Mouse (Mus musculus) liver, embryonic 14.5 days (tissue): ENCODE measurements at regions not wholly inside any gene's neighbourhood (a gene's known extent, or its start where the extent isn't known, plus 50 kb on each side); places are given as distances from the start of the nearest gene placed in this dataset.

Source experiments
- ATAC-seq: fragments of 200-750 bp; cut with Nextera tagmentation; 2 replicates; pipeline ENCODE4 v1.8.0; 2017; ENCODE audit warnings: moderate number of reproducible peaks, mild to moderate bottlenecking, moderate library complexity; ENCODE audit not compliant: insufficient read depth
- DNase-seq, 3 experiments: peaks; one replicate each; pipeline ENCODE4 v3.0.0-alpha.2; 2012 to 2013; ENCODE audit warnings: low read depth in 3 of 3, low spot score in 3 of 3
- H3K27ac ChIP-seq: fragments of 300-500 bp; sonication (generic); 2 replicates; pipeline ENCODE4 v1.5.1; 2014; ENCODE audit warnings: moderate library complexity, mild to moderate bottlenecking, control low read depth, inconsistent platforms
- H3K27me3 ChIP-seq: fragments of 300-500 bp; sonication (generic); 2 replicates; pipeline ENCODE4 v1.6.1; 2014; ENCODE audit warnings: mild to moderate bottlenecking, low read length, moderate library complexity; ENCODE audit not compliant: control insufficient read depth, insufficient read depth
- H3K36me3 ChIP-seq: fragments of 300-500 bp; sonication (generic); replicated peaks from 2 replicates; pipeline ENCODE4 v1.6.1; 2014; ENCODE audit warnings: low read depth; ENCODE audit not compliant: control insufficient read depth, insufficient read depth
- H3K4me1 ChIP-seq, 2 experiments: fragments of 200-500 bp in 1 of 2; fragments of 300-500 bp in 1 of 2; sonication (generic) in 1 of 2; replicated peaks; 2 replicates each; pipeline ENCODE4 v1.6.1; 2012 to 2014; ENCODE audit warnings: antibody characterized with exemption in 1 of 2, inconsistent platforms in 1 of 2, low read length in 1 of 2; ENCODE audit not compliant: control insufficient read depth in 2 of 2, insufficient read depth in 2 of 2
- H3K4me2 ChIP-seq: fragments of 300-500 bp; sonication (generic); 2 replicates; pipeline ENCODE4 v1.6.1; 2014; ENCODE audit warnings: low read depth, mild to moderate bottlenecking, control low read depth, moderate library complexity
- H3K4me3 ChIP-seq, 2 experiments: fragments of 200-500 bp in 1 of 2; fragments of 300-500 bp in 1 of 2; sonication (generic) in 1 of 2; 2 replicates each; pipeline ENCODE4 v1.5.1; 2012 to 2014; ENCODE audit warnings: low read depth in 2 of 2, low read length in 2 of 2, mild to moderate bottlenecking in 2 of 2, control low read depth in 1 of 2, inconsistent platforms in 1 of 2, moderate library complexity in 1 of 2; ENCODE audit not compliant: insufficient read depth in 1 of 2
- H3K9ac ChIP-seq: fragments of 300-500 bp; sonication (generic); replicated peaks from 2 replicates; pipeline ENCODE4 v1.6.1; 2014; ENCODE audit warnings: mild to moderate bottlenecking, control low read depth, moderate library complexity
- H3K9me3 ChIP-seq: fragments of 300-500 bp; sonication (generic); 2 replicates; pipeline ENCODE4 v1.6.1; 2016; ENCODE audit warnings: low read length, mixed read lengths; ENCODE audit not compliant: control insufficient read depth
- CTCF ChIP-seq: IDR thresholded peaks from 2 replicates; pipeline ENCODE4 v1.5.1; 2016; ENCODE audit warnings: antibody characterized with exemption, low read depth, control low read depth
- EP300 ChIP-seq: IDR thresholded peaks from 2 replicates; pipeline ENCODE4 v1.6.1; 2016; ENCODE audit warnings: antibody characterized with exemption, low read depth
- WGBS: fragments of 180-500 bp; shearing (Covaris S2); extraction: QIAGEN DNeasy Blood & Tissue Kit; methylation state at CpG from one replicate; pipeline ENCODE4 v1.1.7; 2014; ENCODE audit not compliant: insufficient replicate concordance; 5-methylcytosine and 5-hydroxymethylcytosine counted together

DNA sequence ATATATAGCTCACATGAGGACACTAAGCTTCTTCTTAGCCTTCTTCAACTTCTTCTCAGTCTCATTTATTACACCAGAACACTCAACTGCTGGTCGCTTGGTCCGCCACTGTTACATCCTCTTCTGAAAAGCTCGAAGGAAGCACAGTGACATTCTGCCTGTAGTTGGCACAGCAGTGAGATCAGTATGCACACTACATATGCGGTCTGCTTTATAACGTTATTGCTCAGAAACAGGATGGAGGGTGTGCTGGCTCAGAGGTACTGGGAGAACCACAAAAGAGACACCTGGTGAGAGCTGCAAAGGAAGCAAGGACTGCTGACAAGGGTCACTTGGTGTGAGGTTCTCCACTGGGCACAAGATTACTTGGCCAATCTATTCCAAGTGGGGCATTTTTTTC, 179.5 kb downstream of the Ets1 start:
- WGBS: 51% methylated on average over 5 of the region's 5 CpGs
- no peaks in the 10 kb centered on the region for H3K9me3 ChIP-seq
- no peak overlapping the region for H3K27ac ChIP-seq
- no peak for TF ChIP-seq EP300
- TF ChIP-seq CTCF: no peak
- no peak overlapping the region for H3K4me3 ChIP-seq
- no peaks in the 10 kb centered on the region for H3K4me1 ChIP-seq
- no peak for DNase-seq
- no peak overlapping the region for H3K9ac ChIP-seq
- no peak for ATAC-seq
- H3K27me3 ChIP-seq: no peaks in the 10 kb centered on the region
- no peak overlapping the region for H3K4me2 ChIP-seq
- H3K36me3 ChIP-seq: no peaks in the 10 kb centered on the region

DNA sequence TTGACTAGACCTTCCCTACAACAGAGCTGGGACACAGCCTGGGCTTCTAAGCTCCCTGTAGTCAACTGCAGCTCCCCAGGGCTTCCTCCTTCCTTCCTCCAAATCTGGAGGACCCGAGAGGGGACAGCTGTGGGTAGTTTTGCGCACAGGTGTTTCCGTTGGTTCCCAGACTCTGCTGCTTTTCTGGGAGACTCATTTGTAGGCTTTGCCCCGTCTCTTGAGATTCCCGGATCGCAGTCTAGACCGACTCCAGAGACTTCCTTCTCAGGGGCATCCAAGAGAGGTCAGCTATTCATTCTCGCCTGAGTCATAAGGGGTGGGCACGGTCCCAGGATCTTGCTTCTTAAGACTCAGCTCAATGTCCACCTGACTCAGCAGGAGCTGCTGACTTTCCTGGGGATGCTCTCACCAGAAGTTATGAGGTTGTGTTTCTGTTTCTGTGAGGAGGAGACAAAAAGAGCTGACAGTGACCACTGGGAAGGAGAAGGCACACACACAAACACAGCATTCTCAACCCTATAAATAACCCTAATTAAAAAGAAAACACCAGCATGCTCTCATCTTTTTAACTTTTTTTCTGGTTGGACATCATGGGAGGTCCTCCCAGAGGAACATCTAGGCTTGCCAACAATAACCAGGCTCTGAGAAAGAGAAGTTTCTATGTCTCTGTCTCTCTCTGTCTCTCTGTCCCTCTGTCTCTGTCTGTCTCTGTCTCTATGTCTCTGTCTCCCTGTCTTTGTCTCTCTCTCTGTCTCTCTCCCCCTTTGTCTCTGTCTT, 180.8 kb downstream of the Ets1 start:
- DNase-seq (no peak), ATAC-seq (no peak)
- no peak for TF ChIP-seq EP300
- no peak for TF ChIP-seq CTCF
- no peak overlapping the region for H3K4me2 ChIP-seq
- no peak overlapping the region for H3K27ac ChIP-seq
- no peaks in the 10 kb centered on the region for H3K9me3 ChIP-seq
- no peak overlapping the region for H3K4me3 ChIP-seq
- WGBS: 42% methylated on average over 9 of the region's 9 CpGs
- no peaks in the 10 kb centered on the region for H3K4me1 ChIP-seq
- H3K27me3 ChIP-seq: no peaks in the 10 kb centered on the region
- no peaks in the 10 kb centered on the region for H3K36me3 ChIP-seq
- no peak overlapping the region for H3K9ac ChIP-seq

DNA sequence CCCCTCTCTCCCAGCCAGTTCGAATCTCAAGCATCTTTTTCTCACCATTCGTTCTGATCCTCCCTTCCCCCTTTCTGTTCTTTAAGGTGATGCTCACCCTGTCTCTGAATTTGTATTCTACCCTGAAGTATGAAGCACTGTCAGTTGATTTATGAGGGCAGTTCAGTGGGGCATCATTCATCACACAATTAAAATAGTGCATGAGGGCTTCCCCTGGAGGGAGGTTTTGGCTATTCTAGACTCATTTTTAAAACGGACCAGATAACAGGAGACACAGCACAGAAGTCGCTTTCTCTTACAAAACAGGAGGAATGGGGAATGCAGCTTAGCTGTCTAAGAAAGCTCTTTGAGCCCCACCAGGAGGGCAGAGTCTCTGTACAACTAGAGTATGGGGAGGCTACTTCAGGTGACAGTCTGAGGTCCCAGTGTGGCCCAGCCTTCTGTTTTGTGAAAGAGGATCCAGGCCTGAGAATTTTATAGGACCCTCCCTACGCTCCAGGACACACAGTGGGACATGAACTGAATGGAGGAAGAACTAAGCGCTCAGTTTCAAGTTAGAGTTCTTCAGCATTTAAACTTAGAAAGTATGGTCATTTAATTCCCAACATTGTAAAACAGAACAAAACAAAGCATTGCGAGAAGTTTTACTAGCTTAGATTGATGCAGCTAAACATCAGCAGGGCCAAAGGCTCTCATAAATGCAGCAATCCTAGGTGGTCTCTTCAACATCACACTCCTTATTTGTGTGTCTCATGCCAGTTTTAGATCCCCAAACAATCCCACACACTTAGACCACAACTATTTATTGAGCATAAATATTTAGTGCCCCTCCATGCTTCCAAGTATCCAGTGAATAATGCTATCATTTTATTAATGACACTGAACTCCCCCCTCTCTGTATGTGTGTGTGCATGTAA, 181.7 kb downstream of the Ets1 start:
- H3K9ac ChIP-seq: no peak overlapping the region
- TF ChIP-seq EP300: no peak
- TF ChIP-seq CTCF: no peak
- DNase-seq (no peak), ATAC-seq (no peak)
- no peaks in the 10 kb centered on the region for H3K27me3 ChIP-seq
- no peaks in the 10 kb centered on the region for H3K36me3 ChIP-seq
- no peak overlapping the region for H3K4me2 ChIP-seq
- H3K9me3 ChIP-seq: no peaks in the 10 kb centered on the region
- no peak overlapping the region for H3K27ac ChIP-seq
- WGBS: 49% methylated on average over 7 of the region's 7 CpGs
- no peaks in the 10 kb centered on the region for H3K4me1 ChIP-seq
- no peak overlapping the region for H3K4me3 ChIP-seq

DNA sequence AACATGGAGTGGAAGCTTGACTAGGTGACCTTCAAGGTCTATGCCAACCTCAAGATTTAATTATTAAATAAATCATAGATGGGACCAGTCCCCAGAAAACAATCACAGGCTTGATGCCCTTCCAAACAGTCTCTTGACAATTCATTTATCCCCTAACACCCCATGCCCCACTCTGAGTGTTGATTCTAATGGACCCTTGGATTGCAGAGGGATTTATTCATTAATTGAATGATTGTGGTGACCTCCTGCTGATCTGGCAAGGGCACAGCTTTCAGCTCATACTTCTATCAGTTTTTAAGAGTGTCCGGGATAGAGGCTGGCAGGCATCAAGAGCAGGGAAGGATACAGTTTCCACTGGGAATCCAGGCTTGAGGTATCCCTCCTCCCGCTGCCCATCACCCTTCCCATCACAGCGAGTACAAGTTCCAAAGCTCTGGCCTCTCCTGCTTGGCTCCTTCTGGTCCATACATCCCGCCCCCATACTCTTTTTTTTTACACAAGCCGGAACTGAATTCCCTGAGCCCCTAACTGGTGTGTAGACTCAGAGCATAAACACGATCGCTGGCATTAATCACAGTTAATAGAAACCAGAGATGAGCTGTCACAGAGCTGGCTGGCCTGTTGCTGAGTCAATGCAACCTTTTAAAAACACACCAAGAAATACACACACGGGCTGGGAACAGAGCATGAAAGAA, 187.6 kb downstream of the Ets1 start:
- Histone ChIP-seq H3K4me3 (no peak overlapping the region), H3K4me2 (no peak overlapping the region), H3K9me3 (no peaks in the 10 kb centered on the region), H3K27me3 (no peaks in the 10 kb centered on the region), H3K36me3 (no peaks in the 10 kb centered on the region), H3K4me1 (no peaks in the 10 kb centered on the region), H3K27ac (no peak overlapping the region), H3K9ac (no peak overlapping the region)
- DNase-seq (no peak), ATAC-seq (no peak)
- TF ChIP-seq CTCF: no peak
- TF ChIP-seq EP300: no peak
- WGBS: 53% methylated on average over 8 of the region's 8 CpGs

DNA sequence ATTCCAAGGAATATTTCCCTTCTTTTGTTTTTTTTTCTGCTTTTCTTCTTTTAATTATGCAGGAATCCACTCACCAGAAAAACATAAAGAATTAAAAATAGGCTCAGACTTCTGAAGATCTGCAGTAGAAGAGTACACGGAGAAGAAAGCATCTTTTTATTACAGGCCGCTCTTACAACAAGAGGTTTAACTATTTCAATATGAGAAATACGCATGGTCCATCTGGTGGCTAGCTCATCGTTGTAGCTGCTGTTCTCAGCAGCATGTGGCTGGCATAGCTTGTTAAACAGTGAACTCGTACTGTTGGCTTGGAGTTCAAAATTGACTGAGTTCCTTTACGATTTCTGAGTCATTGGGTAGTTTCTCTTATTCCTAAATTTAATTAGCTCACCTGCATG, 188.1 kb downstream of the Ets1 start:
- Histone ChIP-seq H3K27me3 (no peaks in the 10 kb centered on the region), H3K9ac (no peak overlapping the region), H3K9me3 (no peaks in the 10 kb centered on the region), H3K4me2 (no peak overlapping the region), H3K27ac (no peak overlapping the region), H3K4me1 (no peaks in the 10 kb centered on the region), H3K4me3 (no peak overlapping the region), H3K36me3 (no peaks in the 10 kb centered on the region)
- ATAC-seq (no peak), DNase-seq (no peak)
- WGBS: 60% methylated on average over 6 of the region's 6 CpGs
- TF ChIP-seq EP300 (no peak), CTCF (no peak)
